Mouse (Mus musculus) cerebellum, adult 2 months (tissue): ENCODE measurements around the gene Trappc1. TPM values are rescaled to one million over a fixed set of nuclear protein-coding genes. Genes with fewer than 3 reads are reported as not detected.

ENCODE experiments used
- DNase-seq, 2 experiments: peaks; one replicate each; pipeline ENCODE4 v3.0.0; 2021
- H3K27ac ChIP-seq: fragments of 200-500 bp; 2 replicates; pipeline ENCODE4 v1.5.1; 2012; ENCODE audit warnings: low read length, control low read depth, inconsistent platforms; ENCODE audit not compliant: insufficient read depth
- H3K27me3 ChIP-seq: fragments of 200-500 bp; 2 replicates; pipeline ENCODE4 v1.6.1; 2012; ENCODE audit warnings: inconsistent platforms, mild to moderate bottlenecking, low read length, moderate library complexity; ENCODE audit not compliant: control insufficient read depth, insufficient read depth
- H3K4me1 ChIP-seq: fragments of 200-500 bp; 2 replicates; pipeline ENCODE4 v1.6.1; 2011; ENCODE audit warnings: low read length; ENCODE audit not compliant: control insufficient read depth, insufficient read depth
- H3K4me3 ChIP-seq: fragments of 200-500 bp; replicated peaks from 2 replicates; pipeline ENCODE3; 2011; ENCODE audit warnings: mild to moderate bottlenecking, low read depth, low read length, control low read depth; ENCODE audit not compliant: insufficient read depth
- CTCF ChIP-seq: fragments of 200-500 bp; IDR thresholded peaks from 2 replicates; pipeline ENCODE4 v1.5.1; 2011; ENCODE audit warnings: low read depth, mild to moderate bottlenecking, control low read depth, low read length, moderate library complexity, borderline replicate concordance; ENCODE audit not compliant: insufficient read depth
- POLR2A ChIP-seq: fragments of 200-500 bp; IDR thresholded peaks from 2 replicates; pipeline ENCODE4 v1.6.1; 2011; ENCODE audit warnings: low read length, control low read depth, borderline replicate concordance; ENCODE audit not compliant: insufficient read depth
- WGBS: fragments of 180-500 bp; shearing (Covaris S2); methylation state at CpG from one replicate; pipeline ENCODE4 v1.1.7; 2018; 5-methylcytosine and 5-hydroxymethylcytosine counted together
- polyA plus RNA-seq: library from polyadenylated mRNA; depleted of rRNA; stranded (reverse); fragments of >200 nt; gene quantifications from 2 replicates; pipeline ENCODE4 v1.2.3, GENCODE M21; 2012; rRNA removed

The Trappc1 gene
- polyA plus RNA-seq, 1 experiment, result 81.4 TPM

DNA sequence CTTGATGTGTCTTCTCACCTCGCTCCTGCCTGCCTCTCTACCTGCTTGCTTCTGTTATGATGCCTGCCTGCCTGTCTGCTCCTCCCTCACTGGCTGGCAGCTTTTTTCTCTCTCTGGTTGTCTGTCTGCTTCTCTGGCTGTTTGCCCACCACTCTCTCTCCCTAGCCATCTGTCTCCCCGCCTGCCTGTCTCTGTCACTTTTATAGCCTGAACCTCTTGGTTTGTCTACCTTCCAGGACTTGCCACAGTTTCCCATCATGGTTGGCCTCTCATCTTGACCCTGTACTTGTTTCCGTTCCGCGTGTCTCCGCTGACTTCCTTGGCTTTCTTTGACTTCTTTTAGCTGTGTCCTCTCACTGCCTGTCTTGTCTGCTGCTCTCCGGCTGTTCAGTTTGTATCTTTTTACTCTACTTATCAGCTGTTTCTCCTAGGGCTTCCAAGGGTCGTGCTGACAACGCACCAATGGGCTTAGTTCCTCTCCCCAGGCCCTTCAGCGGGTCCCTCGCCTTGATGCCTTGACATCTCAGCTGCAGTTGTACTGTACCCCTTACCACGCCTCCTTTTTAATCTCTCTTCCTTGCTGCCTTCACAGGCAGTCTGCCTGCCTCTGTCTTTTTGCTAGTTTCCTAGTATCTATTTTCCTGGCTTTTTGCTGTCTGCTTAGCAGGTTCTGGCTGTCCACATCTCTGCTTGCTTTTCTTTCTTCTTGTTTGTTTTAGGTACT, 48.4 kb downstream of the Trappc1 start:
- Histone ChIP-seq H3K4me3 (peak overlapping the region; percentile 15), H3K27ac (peak overlapping the region; percentile 72), H3K4me1 (peaks cover 24% of the 10 kb centered on the region), H3K27me3 (no peaks in the 10 kb centered on the region)
- 7% methylated on average over 12 of the region's 12 CpGs for WGBS
- peak; percentile 29; the same call in 1 of the 2 replicates for TF ChIP-seq POLR2A
- TF ChIP-seq CTCF, result no peak
- DNase-seq, result peak; percentile 91 to 96

DNA sequence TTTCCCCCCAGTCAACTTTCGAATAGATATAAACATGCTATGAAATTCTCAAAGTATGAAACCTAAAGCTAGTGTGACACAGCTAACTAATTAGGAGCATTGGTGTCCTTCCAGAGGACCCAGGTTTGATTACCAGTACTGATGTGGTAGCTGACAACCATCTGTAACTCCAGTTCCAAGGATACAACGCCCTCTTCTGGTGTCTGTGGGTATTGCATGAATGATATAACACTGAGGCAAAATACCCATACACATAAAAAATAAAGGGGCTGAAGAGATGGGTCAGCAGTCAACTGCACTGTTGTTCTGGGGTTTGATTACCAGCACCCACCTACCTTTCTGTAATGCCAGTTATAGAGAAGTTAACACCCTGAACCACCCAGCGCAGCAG, 49.0 kb downstream of the Trappc1 start:
- no peak overlapping the region; the same call in 1 of the 2 replicates for H3K27ac ChIP-seq
- no peaks in the 10 kb centered on the region for H3K27me3 ChIP-seq
- no peak for TF ChIP-seq POLR2A
- TF ChIP-seq CTCF, result peak; percentile 30; the same call in 1 of the 2 replicates
- 63% methylated on average over 3 of the region's 3 CpGs for WGBS
- no peak for DNase-seq
- H3K4me3 ChIP-seq, result no peak overlapping the region
- peaks cover 23% of the 10 kb centered on the region for H3K4me1 ChIP-seq

DNA sequence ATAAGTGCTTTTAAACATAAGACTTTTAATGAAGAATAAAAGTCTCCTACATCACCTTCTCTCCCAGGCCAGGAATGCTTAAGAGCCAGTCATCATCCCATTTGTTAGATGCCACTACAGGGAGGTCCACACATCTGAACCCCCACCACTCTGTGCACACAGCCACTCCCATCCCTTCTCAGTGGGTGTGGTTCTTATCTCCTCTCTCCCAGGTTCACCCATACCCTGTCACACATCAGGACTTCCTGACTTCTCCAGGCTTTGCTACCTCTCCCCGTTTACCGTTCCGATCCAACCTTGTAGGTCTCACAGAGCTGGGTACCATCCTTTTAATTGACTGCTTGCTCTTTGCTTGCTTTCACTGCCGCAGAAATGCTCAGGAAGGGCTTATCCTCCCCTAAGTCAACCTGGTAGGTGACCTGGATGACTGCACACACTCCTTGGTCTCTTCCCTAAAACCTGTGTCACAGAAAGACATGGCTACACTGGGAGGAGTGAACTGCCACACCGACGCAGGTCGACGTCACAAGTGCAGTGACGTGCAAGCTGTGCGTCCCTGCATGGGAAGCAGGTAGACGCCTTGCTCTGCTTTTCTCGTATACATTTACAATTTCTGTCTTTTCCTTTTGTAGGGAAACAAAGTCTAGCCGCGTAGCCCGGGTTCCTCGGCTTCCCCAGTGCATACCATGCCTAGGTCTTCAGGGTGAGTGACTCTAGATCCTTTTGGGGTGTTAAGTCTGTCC, 49.6 kb downstream of the Trappc1 start:
- Histone ChIP-seq H3K4me1 (peaks cover 17% of the 10 kb centered on the region), H3K27me3 (no peaks in the 10 kb centered on the region), H3K27ac (no peak overlapping the region), H3K4me3 (no peak overlapping the region)
- DNase-seq, result no peak
- TF ChIP-seq POLR2A, result no peak
- TF ChIP-seq CTCF, result no peak
- 94% methylated on average over 16 of the region's 16 CpGs for WGBS

Other genes starting within 250 kb of the Trappc1 start
- gene Vamp2, start 235.5 kb upstream of the Trappc1 start, polyA plus RNA-seq, result 672 and 700 TPM in 2 replicates
- 34.4 and 37.2 TPM in 2 replicates for gene Per1, start 228.8 kb upstream of the Trappc1 start, polyA plus RNA-seq
- gene Hes7, start 203.6 kb upstream of the Trappc1 start, polyA plus RNA-seq, result 0.44 and 0.59 TPM in 2 replicates
- 1.3 and 1.4 TPM in 2 replicates for gene 9130213A22Rik, start 201.4 kb upstream of the Trappc1 start, polyA plus RNA-seq
- 10.8 and 16.0 TPM in 2 replicates for gene Aloxe3, start 198.1 kb upstream of the Trappc1 start, polyA plus RNA-seq
- 0.59 and 0.60 TPM in 2 replicates for gene Alox12b, start 167.0 kb upstream of the Trappc1 start, polyA plus RNA-seq
- gene Alox8, start 126.1 kb upstream of the Trappc1 start, polyA plus RNA-seq, result 5.2 and 5.5 TPM in 2 replicates
- 1.4 and 1.8 TPM in 2 replicates for gene Gucy2e, start 86.9 kb upstream of the Trappc1 start, polyA plus RNA-seq
- gene Cntrob, start 205 bp upstream of the Trappc1 start, polyA plus RNA-seq, result 22.0 and 23.0 TPM in 2 replicates
- gene Kcnab3, start 2.3 kb downstream of the Trappc1 start, polyA plus RNA-seq, result 93.6 and 117 TPM in 2 replicates
- gene Rnf227, start 16.5 kb downstream of the Trappc1 start, polyA plus RNA-seq, result 130 and 135 TPM in 2 replicates
- gene Chd3, start 45.4 kb downstream of the Trappc1 start, polyA plus RNA-seq, result 111 and 115 TPM in 2 replicates
- gene Naa38, start 71.5 kb downstream of the Trappc1 start, polyA plus RNA-seq, result 193 and 200 TPM in 2 replicates
- 40.2 and 41.9 TPM in 2 replicates for gene Cyb5d1, start 71.7 kb downstream of the Trappc1 start, polyA plus RNA-seq
- 5.7 and 6.0 TPM in 2 replicates for gene Tmem88, start 74.3 kb downstream of the Trappc1 start, polyA plus RNA-seq
- gene Kdm6b, start 89.7 kb downstream of the Trappc1 start, polyA plus RNA-seq, result 14.0 and 16.5 TPM in 2 replicates
- 0.55 and 0.69 TPM in 2 replicates for gene Dnah2, start 225.1 kb downstream of the Trappc1 start, polyA plus RNA-seq
- gene Efnb3, start 236.2 kb downstream of the Trappc1 start, polyA plus RNA-seq, result 84.8 and 104 TPM in 2 replicates